Mouse (Mus musculus) liver (tissue): ENCODE results near the gene Ell.

Source experiments
- DNase-seq: peaks from one replicate; pipeline ENCODE4 v3.0.0-alpha.2; 2020; ENCODE audit warnings: mixed read lengths

Gene Ell

DNA sequence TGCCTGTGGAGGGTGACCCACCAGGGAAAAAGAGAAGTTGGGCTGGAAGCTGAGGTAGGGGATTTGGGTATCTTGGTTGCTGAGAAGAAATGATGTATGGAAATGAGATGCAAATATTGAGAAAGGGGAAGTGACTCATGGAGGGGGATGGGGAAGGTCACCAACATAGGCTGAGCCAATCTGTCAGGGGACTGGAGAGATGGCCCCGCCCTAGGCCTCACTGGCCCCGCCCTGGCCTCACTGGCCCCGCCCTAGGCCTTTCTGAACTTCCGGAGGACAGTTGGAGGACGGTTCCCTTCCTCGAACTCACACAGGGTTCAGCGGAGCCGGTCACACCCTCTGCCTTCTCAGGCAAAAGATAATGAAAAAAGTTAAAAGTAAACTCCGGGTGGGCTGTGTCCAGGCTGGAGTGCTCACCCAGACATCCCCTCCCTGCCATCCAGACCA, 79.7 kb downstream of the Ell start:
- peak; percentile 96 for DNase-seq

DNA sequence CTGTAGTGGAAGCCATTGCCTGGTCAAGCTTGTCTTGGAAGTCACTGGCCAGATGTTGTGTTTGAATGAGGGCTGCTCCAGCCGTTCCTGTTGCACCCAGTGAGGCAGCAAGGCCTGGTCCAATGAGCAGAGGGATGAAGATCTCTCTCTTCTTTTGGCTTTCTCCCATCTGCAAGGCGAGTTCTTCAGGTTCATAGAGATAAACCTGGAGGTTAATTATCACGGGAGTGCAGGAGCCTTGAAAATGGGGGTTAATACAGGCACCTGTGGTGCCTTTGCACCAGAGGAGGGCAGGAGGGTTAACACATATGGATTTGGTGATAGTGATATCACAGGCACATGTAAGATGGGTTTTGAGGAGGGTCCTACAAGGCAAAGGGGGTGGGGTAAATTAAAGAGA, 83.0 kb downstream of the Ell start:
- DNase-seq = peak; percentile 74

DNA sequence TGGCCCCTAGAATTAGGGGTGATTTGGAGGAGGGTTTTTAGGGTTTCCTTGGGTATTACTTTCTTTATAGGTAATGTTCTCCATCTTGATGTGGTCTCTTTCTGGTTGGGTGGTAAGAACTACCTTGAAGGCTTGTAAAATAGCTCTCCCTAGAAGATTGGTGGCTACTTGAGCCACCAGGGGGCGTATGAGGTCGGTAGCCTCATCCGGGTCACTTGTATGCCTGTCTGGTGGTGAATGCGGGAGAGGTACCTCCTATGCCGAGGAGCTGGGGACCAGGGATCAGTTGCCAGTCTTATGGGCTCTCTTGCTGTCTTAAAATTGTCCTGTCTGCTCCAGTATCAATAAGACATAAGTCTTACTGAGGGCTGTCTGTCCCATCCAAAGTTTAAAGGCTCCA, 85.8 kb downstream of the Ell start:
- peak; percentile 74 for DNase-seq

DNA sequence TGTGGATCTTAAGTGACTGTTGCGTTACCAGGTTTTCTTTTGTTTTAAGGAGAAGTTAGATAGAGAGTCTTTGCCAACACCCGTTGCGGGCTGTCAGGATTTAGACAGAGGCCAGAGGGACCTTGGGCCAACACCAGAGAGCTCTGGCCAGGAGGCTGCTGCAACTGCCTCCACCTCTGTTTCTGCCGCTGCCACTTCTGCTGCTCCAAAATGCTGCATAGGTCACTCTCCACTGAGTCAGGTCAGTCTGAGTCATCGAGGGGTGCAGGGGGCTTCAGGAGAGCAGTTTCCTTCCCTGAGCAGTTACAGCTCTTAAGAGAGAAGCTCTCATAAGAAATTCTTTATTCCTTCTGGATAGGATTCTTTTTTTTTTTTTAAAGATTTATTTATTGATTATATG, 87.8 kb downstream of the Ell start:
- DNase-seq = no peak

DNA sequence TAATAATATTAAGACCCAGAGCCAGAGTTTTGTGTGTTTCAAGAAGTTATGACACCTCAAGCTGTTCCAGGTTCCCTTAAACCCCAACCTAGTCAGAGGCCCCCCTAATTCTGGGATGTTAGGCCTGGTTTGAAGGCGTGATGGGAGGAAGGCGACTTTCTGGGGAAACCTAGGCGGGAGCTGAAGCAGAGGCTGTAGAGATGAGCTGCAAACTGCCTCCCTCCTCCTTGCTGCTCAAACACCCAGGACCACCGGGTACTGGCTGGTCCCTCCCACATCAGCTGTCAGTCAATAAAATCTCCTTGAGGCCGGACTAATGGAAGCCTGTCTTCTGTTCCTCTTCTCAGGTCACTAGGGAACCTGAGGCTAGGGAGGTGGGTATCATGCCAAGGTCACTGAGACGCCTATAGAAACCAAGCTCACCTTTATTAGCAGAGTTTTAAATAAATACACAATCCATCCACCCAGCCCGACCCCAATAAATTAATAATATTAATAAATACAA, 89.8 kb downstream of the Ell start:
- no peak for DNase-seq

DNA sequence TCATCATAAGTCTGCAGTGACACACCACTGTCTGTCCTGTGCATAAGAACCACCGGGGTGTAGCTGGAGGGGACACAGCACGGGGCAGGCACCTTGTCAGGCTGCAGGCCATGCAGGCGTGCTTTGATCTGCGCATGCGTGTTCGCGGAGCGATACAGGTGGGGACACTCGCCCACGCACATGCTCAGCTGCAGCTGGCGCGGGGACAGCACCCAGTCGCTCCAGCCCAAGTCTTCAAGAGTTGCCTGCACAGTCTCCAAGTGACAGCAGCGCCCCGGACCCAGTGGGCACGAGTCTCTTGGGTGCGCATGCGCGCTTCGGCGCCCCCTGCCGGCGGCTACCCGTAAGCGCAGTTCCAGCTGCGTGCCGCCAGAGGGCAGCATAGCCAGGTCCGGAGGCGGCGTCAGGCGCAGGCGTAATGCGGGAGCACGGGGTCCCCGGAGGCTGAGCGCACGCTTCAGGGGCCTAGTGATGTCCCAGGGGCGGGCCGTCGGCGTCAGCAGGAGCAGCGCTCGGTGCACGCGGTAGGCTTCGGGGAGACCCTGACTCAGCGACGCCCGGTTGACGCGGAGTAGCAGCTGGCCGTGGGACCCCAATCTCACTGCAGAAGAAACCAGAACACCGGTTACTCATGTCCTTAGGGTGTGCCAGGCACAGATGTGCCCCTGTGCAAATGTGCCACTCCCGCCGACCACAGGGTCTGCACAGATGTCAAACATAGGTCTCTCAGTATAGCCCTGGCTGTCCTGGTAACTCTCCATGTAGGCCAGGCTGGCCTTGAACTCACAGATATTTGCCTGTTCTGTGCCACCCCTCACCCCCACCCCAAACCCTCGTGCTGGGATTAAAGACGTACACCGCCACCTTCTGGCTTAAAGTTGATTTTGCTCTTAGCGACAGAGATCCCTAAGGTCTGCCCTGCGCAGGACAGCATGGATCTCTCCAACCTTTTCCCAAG, 90.6 kb downstream of the Ell start:
- peak; percentile 89 for DNase-seq

DNA sequence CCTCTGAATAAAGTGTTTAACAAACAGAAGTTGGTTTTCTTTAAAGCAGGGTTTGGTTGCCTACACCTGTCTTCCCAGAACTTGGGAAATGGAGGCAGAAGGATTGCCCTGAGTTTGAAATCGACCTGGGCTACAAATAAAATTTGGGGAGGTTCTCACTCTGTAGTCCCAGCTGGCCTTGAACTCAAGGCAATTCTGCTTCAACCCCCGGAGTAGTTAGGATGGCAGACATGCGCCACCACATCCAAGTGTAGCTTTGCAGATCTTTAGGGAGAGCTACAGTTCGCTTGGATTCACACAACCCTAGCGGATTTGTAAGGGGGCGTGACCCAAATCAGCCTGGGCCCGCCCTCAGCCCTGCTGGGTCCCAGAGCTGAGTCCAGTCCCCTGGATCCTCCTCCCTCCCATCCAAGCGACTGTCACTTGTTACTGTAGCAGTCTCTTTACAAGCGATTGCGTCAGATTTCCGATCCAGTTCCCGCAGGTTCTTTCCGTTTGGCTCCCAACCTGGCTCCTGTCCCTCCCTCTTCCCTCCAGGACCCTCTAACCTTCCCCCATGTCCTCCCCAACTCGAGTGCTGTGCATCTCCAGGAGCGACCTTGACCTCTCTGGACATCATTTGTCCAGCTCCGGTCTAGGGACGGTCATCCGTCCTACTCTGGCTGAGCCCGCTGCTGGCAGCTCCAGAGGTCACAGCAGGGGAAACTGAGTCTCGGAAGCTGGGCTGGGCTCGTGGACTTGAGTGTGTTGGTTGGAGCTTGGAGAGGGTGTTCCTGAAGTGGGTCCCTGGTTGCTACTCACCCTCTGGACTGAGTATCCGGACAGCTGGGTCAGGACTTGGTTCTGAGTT, 91.5 kb downstream of the Ell start:
- DNase-seq = peak; percentile 79

DNA sequence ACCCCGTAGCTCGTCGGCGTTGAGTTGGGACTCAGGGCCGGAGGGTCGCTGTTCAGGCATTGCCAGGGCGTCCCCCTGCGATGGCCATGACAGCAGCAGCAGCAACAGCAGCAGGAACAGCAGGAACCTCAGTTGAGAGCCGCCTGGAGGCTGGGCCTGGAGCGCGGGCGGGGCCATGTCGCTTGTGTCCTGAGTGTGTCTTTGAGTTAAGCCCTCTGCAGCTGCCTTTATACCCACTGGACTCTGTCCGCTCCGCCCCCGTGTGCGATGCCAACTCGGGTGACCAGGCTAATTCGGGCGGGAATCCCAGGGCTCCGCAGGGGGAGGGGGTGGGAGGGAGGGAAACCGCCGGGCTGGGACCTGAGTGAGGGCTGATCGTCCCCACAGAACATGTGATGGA, 92.2 kb downstream of the Ell start:
- DNase-seq = peak; percentile 63

DNA sequence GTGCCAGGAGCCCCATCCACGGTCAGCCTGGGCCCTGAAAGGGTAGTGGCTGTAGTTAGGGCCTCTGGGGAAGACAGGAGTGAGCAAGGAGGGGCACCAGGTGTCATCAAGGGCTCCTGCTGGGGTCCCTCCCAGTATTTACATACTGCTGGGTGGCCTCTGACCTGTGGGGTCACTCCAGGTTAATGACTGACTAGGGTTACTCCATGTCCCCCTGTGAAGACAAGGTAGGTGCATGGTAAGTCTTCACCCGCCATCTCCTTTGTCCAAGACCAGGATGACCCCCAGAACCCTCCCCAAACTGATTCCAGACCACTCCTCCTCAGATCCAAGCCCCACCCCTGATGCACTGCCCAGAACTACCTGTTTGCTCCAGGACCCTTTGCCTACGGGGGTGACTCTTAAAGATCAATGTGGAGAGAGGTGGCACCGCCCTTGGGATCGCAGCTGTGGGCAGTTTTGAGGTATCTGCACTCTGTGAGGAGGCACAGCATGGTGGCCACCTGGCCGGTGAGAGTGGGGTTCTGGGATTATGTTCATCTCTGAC, 93.2 kb downstream of the Ell start, which contains the start of gene Gdf15:
Gene Gdf15, minus strand, starts transcription at position 111 of the 547 bp plus-strand sequence.
- DNase-seq = no peak

DNA sequence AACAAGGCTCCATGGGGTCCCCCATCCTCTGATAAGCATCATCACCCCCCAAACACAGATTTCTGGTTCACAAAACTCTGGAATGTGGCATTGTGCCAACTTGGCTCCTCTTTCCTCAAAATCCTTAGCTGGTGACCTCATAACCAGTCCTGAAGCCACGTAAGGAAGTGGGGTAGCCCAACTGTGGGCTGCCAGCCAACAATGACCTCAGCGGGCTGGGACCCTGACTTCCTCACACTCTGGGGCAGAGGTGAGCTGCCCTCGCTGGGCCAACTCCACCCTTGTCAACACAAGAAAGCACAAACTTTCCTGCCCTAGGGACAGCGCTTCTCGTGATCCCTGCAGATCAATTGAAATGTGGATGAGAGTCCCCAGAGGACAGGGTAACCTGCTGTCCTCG, 94.8 kb downstream of the Ell start:
- DNase-seq = peak; percentile 65

DNA sequence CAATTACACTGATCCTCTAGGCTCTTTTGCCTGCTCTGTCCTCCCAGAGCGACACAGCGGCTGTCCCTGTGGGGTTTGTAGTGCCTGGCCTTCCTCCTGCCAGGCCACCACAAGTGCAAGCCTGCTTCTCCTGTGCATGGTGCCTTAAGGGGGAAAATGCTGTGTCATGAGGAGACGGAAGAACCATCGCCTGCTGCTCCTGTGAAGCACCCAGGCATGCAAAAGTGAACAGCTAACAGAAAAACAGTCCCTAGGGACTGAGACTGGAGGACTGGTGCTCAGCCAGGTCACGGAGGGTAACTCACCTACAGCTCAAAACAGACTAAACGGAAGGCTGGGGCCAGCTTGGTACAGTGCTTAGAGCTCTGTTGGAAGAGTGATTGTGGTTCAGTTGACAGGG, 96.3 kb downstream of the Ell start:
- peak; percentile 59 for DNase-seq

DNA sequence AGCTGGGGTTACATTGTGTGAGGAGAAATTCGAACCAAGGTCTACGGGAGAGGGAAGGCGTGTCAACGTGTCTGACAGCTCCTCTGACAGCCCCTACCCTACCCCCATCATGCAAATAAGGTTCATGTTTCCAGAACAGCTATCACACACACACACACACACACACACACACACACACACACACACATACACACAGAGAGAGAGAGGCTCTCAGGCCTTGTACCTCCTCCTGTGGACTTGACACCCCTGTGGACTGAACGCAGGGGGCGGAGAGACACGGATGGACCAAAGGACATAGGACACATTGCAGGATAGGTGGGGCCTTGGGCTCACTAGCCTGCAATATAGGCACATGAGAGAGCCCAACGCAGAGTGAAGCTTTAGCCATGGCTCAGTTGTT, 97.6 kb downstream of the Ell start:
- peak; percentile 62 for DNase-seq

DNA sequence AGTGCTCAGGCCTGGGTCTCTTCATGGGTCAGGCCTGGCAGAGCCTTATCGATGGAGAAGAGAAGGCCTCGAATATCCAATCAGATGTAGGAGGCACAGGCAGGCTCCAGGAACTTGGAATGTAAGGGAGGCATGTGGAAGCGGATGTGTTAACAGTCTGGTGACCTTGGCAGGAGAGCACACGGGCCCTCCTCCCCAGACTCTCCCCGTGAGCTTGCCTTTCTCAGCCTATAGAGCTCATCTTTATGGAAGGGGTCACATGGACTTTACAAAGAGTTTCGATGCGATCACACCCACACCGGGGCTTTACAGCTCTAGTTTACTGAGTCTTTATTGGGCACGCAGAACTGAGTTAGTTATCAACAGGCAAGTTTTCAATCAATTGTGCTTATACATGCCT, 99.5 kb downstream of the Ell start:
- DNase-seq = no peak
